Mouse (Mus musculus): ENCODE data around the gene Gsap. TPM values are rescaled to one million over a fixed set of nuclear protein-coding genes. Genes with fewer than 3 reads are reported as not detected.
"Not testable (repeated sequence)": the region's sequence is repeated elsewhere in the genome, so short reads cannot be mapped to it uniquely, and the experiment has no call there.

Gsap gene
- total RNA-seq, 2 experiments from 2014 or later: 4.2 to 6.6 TPM

DNA sequence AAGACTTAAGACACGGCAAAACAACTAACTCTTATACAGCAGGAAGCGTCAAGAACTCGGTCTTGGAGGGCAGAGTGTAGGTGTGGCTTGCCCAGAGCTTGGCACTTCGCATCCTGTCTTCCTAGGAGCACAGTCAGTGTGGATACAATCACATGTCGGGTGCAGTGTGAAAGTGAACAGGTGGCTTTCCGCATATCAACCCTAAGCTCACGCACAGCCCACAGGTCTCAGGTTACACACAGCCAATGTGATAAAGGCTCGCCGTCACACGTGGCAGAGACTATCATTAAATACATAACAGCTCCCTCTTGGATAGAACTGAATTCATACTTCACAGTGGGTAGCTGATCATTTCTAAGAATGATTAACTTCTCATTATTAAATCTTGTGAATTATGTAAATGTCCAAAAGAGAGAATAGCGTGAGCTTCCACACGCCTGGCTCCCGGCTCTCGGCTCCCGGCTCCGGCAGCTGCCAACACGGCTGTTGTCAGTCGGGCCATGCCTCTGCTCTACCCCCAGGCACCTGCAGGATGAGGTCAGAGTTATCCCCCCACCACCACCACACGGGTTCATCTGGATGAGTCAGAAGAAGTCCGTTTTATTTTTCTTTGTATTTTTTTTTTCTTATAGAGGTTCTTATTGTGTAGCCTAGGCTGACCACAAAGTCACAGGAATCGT is 113.2 kb downstream of the Gsap start:
- ATAC-seq (replicated peaks; ENCODE audit: poor library complexity, severe bottlenecking): no peak

DNA sequence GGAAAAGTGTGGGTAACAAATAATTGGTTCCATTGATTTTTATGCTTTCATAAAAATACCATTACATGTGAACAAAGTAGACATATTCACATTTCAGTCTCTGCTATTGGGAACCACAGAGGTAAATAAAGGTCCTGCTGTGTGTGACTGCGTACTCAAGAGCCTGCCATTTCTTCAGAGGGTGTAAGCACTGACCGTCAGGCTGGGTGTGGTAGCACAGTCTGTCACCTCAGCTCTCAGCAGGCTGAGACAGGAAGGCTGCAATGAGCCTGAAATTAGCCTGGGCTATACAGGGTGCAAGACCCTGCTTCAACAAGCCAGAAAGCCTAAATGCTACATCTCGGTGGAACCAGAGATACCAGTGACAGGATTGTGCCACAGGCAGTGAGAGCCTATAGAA is 114.0 kb downstream of the Gsap start:
- no peak for ATAC-seq (replicated peaks; ENCODE audit: poor library complexity, severe bottlenecking)

DNA sequence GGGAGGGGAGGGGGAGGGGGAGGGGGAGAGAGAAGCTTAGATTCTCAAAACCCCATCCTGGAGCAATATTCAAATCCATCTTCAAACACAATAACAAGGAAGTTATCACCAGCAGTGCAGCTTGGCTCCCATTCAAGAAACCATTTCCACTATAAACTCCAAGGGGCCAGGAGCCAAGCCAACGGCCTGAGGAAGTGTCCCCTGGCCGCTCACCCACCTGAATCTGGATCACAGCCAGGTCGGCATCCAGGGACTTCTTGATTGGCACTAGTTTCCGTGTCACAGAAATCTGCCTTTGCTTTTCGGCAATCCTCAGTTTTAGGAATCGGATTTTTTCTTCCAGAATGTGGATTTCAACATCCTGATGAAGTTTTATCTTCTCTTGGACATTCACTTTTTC is 115.0 kb downstream of the Gsap start:
- ATAC-seq (replicated peaks; ENCODE audit: poor library complexity, severe bottlenecking): no peak

DNA sequence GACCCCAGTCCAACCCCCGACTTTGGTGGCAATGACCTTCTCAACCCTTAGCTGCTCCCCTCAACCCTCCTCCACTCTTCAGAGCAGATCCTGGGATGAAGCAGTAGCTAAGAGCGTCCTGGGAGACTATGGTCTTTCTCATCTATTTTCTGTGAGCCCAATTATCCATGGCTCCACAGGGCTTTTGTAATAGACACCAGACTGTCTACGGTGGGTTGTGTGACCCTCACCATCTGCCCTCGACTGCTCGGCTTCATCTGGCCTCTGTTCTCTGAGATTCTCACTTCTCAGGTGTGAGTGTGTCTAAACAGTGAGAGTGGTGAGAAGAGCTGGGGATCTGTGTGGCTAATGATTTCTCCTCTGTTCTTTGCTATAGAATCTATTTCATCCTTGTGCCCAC is 121.1 kb downstream of the Gsap start:
- ATAC-seq (replicated peaks; ENCODE audit: poor library complexity, severe bottlenecking): no peak

DNA sequence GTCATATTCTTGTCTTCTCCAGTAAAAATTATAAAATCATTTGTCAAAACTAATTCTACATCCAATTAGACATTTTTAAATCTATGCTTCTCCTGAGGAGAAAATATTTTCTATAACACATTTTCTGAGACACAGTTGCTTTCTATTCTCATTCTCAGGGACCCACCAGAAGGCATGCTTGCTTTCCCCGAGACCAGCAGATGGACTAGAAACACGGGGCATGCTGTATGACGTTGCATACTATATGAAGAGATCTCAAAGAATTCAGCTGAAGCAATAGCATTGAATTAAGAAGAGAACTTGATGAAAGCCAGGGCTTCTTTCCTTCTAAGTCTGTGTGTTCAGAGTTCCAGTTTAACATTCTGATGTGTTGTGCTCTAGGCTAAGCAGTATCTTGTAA is 128.6 kb downstream of the Gsap start:
- ATAC-seq (replicated peaks; ENCODE audit: poor library complexity, severe bottlenecking): no peak

DNA sequence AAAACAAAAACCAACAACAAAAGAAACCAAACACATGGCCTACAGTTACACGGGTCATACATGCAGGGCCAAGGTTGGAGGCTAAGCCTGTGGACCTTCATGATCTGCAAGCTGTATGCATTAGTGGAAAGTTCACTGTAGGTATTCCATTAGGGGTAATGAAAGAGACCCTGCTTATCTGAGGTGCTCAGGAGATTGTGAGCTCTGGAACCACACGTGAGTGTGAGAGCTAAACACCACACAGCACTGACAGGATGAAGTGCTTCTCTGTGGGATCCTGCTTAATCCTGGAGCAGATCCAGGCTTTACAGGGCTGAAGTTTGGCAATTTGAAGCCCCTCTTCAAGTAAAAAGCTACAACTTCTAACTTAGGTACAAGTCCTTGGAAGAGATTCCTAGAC is 134.1 kb downstream of the Gsap start:
- ATAC-seq (replicated peaks; ENCODE audit: poor library complexity, severe bottlenecking): no peak

DNA sequence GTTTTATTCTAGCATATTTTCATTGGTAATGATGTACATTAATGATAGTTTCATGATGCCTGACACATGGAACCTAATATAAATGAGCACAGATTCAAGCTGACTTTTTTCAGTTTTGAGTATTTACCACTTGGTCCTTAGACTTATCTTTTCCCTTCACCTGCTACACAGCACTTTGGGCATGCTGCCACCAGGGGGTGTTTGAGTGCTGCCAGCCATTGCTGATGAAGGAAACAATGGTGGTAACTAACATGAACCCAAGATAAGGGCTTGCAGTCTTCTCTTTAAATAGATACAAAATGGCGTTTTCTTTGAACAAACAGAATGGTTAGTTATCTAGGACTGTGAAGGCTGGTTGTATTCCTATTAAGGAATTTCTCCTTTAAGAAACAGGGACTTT is 140.4 kb downstream of the Gsap start:
- ATAC-seq (replicated peaks; ENCODE audit: poor library complexity, severe bottlenecking): peak; percentile 83

DNA sequence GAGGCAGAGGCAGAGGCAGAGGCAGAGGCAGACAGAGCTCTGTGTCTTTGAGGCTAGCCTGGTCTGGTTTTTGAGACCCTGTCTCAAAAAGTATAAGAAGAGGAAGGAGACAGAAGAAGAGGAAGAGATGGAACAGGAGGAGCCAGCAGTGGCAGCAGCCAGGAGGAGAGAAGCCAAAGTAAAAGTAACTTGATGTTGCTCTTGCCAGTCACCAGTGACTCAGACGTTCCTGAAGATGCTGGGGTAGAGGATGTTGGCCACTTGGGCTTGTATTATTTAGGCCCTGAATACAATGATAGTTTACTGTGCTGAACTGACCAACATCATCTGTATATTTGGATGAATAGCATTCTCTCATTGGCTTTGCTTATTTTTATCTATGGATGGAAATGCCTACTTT is 142.5 kb downstream of the Gsap start:
- ATAC-seq (replicated peaks; ENCODE audit: poor library complexity, severe bottlenecking): no peak

DNA sequence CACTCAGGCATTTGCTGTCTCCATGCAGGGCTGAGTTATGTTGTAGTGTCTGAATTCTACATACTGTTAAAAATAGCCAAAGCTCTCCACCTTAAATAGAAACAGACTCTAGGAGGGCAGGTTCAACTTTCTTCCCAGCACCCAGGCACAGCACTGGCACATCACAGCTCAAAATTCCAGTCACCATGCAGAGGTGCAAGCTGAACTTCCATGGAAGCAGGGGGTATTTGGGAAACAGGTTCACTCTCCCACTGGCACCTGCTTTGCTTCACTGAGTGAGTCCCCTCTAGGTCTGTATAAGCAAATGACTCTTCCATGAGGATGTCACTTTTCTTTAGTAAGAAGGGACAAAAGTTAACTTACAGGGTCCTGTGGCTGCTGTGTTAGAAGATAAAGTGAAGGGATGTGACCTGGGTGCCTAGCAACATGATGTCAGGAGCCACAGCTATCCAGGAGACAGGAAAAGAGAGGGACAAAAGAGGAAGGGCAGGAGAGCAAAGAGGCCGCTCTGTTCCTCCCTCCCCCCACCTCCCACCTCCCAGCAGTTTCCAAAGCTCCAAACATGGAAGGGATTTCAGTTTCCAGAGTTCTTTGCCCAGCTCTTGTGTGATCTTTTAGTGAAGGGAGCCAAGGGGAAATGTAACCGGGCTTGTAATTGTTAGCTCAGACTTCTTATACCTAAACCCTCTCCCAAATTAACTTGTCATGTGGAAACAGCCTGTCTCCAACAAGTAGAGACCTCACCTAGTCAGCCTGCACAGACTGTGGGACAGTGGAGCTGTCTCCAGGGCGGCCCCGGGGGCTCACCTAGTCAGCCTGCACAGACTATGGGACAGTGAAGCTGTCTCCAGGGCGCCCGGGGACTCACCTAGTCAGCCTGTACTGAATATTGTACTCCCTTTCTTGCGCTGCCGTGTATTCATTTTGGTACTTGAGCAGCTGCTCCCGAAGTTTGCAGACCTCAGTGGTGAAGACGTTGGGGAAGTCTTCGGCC is 143.9 kb downstream of the Gsap start:
- ATAC-seq (replicated peaks; ENCODE audit: poor library complexity, severe bottlenecking): peak; percentile 42

DNA sequence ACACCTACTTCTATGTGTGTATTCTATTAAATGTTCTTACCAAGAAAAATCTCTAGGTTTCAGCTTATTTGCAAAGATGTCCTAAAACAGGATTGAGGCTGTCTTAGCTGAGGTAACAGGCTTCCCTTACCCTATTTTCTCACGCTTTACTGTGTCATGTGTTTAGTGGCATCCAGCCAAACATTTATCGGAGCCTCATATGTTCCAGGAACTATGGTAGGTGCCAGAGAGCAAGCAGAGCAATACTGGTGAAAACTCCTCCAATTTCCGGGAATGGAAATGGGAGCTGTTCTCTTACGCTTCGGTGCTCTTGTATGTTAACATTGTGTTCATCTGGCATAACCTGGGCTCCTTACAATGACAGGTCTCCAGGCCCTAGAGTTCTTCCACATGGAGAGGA is 145.6 kb downstream of the Gsap start:
- ATAC-seq (replicated peaks; ENCODE audit: poor library complexity, severe bottlenecking): peak; percentile 24

DNA sequence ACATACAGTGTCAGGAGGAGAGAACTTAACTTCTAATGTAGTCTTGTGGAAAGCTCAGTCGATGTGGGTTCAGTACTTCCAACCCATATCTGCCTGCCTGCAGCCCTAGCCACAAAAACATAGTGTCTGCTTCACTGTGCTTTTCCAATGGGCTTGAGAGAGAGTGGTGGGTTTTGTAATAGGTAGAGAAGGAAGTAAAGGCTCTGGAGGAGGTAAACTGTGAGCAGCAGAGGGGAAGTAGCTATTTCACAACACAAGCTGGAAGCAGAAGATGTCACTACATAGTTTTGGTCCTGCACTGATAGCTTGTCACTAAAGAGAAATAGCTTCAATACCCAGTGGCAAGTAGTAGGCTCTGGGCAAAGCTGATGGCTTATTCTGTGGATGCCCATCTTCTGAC is 146.1 kb downstream of the Gsap start:
- peak; percentile 96 for ATAC-seq (replicated peaks; ENCODE audit: poor library complexity, severe bottlenecking)

DNA sequence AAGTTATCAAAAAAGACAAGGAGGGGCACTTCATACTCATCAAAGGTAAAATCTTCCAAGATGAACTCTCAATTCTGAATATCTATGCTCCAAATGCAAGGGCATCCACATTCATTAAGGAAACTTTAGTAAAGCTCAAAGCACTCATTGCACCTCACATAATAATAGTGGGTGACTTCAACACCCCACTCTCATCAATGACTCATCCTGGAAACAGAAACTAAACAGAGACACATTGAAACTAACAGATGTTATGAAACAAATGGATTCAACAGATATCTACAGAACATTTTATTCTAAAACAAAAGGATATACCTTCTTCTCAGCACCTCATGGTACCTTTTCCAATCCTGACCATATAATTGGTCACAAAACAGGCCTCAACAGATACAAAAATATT is 156.2 kb downstream of the Gsap start:
- not testable (repeated sequence) for ATAC-seq (replicated peaks; ENCODE audit: poor library complexity, severe bottlenecking)

DNA sequence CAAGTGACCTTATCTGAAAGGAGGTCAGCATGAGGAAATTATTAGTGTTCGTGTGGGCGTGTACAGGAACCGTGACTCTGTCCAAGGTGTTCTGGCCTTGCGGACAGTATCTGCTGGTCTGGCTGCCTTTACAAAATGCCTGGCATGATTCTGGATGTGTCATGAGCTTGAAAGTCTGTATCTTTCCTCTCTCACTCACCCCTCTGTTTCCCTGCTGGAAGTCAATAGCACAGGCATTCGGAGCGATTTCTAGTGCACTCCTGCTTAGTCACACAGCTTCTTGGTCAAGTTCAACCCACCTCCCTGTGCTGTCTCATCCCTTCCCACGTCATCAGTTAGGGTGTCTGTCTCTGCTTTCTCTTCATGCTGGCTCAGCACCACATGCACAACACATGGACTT is 162.3 kb downstream of the Gsap start:
- ATAC-seq (replicated peaks; ENCODE audit: poor library complexity, severe bottlenecking): 0 out of 2 replicates have a peak, but pooled peaks have one; percentile 14

DNA sequence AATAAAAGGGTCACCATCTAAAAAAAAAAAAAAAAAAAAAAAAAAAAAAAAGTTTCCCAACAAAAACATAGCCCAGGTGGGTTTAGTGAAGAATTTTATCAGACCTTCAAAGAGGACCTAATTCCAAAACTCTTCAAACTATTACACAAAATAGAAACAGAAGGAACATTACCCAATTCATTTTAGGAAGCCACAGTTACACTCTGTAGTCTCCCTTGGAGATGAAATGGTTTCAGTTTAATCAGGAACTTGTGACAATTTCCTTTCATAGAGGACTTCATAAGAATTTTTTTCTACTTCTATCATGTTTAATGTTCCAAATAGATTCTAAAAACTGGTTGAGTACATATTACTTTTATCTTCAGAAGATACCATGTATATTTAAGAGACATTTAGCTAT is 165.6 kb downstream of the Gsap start:
- peak; percentile 66 for ATAC-seq (replicated peaks; ENCODE audit: poor library complexity, severe bottlenecking)

DNA sequence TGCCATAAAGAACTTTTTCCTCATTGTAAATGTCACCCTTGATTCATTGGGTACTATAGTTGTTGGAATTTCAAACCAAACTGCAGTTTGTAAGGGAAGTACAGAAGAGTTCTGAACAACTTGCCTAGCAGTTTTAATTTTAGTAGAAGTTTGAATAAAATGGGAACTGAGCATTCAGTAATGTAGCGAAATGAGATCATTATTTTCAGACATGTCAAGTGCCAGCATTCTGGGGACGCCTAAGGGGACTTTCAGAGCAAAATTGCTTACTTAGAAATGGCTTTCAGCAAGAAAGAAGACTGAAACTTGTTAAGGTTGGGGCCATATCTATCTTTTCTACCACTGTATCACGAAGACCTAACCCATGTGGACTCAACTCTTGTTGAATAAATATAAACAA is 172.6 kb downstream of the Gsap start:
- ATAC-seq (replicated peaks; ENCODE audit: poor library complexity, severe bottlenecking): no peak

DNA sequence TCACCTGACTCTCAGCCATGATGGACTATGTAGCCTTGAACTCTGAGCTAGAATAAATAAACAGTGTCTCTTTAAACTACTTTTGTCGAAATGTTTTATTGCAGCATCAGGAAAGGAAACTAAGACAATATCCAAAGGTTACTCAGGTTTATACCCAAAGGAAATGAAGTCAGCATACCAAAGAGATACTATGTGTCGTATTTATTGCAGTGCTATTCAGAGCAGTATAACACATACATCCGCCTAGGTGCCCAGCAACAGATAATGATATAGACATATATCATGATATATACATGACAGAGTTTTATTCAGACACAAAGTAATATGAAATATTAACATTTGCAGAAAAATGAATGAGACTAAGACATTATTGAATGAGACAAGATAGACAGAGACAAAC is 177.3 kb downstream of the Gsap start:
- ATAC-seq (replicated peaks; ENCODE audit: poor library complexity, severe bottlenecking): no peak

Other genes starting within 250 kb of the Gsap start
- 24.6 and 34.4 TPM in 2 replicates for gene Rsbn1l, start 229.9 kb upstream of the Gsap start, total RNA-seq (2014; fragmentation: Nextera tagmentation)
- gene Rsbn1l, start 229.9 kb upstream of the Gsap start, total RNA-seq (2017): 26.0 and 34.8 TPM in 2 replicates
- 34.1 and 54.1 TPM in 2 replicates for gene Ptpn12, start 130.3 kb upstream of the Gsap start, total RNA-seq (2014; fragmentation: Nextera tagmentation)
- gene Ptpn12, start 130.3 kb upstream of the Gsap start, total RNA-seq (2017): 21.7 and 27.4 TPM in 2 replicates
- 37.5 and 40.3 TPM in 2 replicates for gene Fgl2, start 186.4 kb downstream of the Gsap start, total RNA-seq (2014; fragmentation: Nextera tagmentation)
- gene Fgl2, start 186.4 kb downstream of the Gsap start, total RNA-seq (2017): 85.1 and 89.7 TPM in 2 replicates
- not detected in 2 replicates for gene Ccdc146, start 238.4 kb downstream of the Gsap start, total RNA-seq (2014; fragmentation: Nextera tagmentation)
- 0.43 and 5.2 TPM in 2 replicates for gene Ccdc146, start 238.4 kb downstream of the Gsap start, total RNA-seq (2017)
- 6.7 and 10.9 TPM in 2 replicates for gene Fam185a, start 238.7 kb downstream of the Gsap start, total RNA-seq (2014; fragmentation: Nextera tagmentation)
- 7.4 and 13.1 TPM in 2 replicates for gene Fam185a, start 238.7 kb downstream of the Gsap start, total RNA-seq (2017)